Mouse (Mus musculus) heart, postnatal 0 days (tissue): ENCODE results near the gene Ltb4r1. TPM values are rescaled to one million over a fixed set of nuclear protein-coding genes. Genes with fewer than 3 reads are reported as not detected.

Experiments used
- ATAC-seq: fragments of 200-750 bp; cut with Nextera tagmentation; 2 replicates; pipeline ENCODE4 v1.8.0; 2017; ENCODE audit warnings: low read depth, moderate number of reproducible peaks, moderate library complexity; ENCODE audit not compliant: insufficient read depth
- DNase-seq: peaks from one replicate; pipeline ENCODE4 v3.0.0-alpha.2; 2016; ENCODE audit warnings: low spot score
- H3K27ac ChIP-seq: fragments of 300-500 bp; sonication (generic); 2 replicates; pipeline ENCODE4 v1.5.1; 2014; ENCODE audit warnings: low read depth, mild to moderate bottlenecking
- H3K27me3 ChIP-seq: fragments of 300-500 bp; sonication (generic); 2 replicates; pipeline ENCODE4 v1.6.1; 2014; ENCODE audit warnings: low read length, mixed read lengths; ENCODE audit not compliant: control insufficient read depth, insufficient read depth
- H3K36me3 ChIP-seq: fragments of 300-500 bp; sonication (generic); replicated peaks from 2 replicates; pipeline ENCODE4 v1.6.1; 2014; ENCODE audit warnings: low read length, mixed read lengths; ENCODE audit not compliant: control insufficient read depth, insufficient read depth
- H3K4me1 ChIP-seq: fragments of 300-500 bp; sonication (generic); 2 replicates; pipeline ENCODE4 v1.6.1; 2014; ENCODE audit warnings: antibody characterized with exemption; ENCODE audit not compliant: control insufficient read depth, insufficient read depth
- H3K4me2 ChIP-seq: fragments of 300-500 bp; sonication (generic); 2 replicates; pipeline ENCODE4 v1.6.1; 2014; ENCODE audit warnings: low read depth, mild to moderate bottlenecking, low read length, moderate library complexity
- H3K4me3 ChIP-seq: fragments of 300-500 bp; sonication (generic); 2 replicates; pipeline ENCODE4 v1.5.1; 2014; ENCODE audit warnings: low read depth, low read length
- H3K9ac ChIP-seq: fragments of 300-500 bp; sonication (generic); replicated peaks from 2 replicates; pipeline ENCODE4 v1.6.1; 2014; ENCODE audit warnings: low read depth, low read length, mixed read lengths
- H3K9me3 ChIP-seq: fragments of 300-500 bp; sonication (generic); replicated peaks from 2 replicates; pipeline ENCODE4 v1.6.1; 2016; ENCODE audit warnings: low read length; ENCODE audit not compliant: control insufficient read depth
- CTCF ChIP-seq: IDR thresholded peaks from 2 replicates; pipeline ENCODE4 v1.5.1; 2016; ENCODE audit warnings: antibody characterized with exemption, control low read depth, low read depth
- EP300 ChIP-seq: IDR thresholded peaks from 2 replicates; pipeline ENCODE4 v1.6.1; 2016; ENCODE audit warnings: antibody characterized with exemption, low read depth
- WGBS: fragments of 180-500 bp; shearing (Covaris S2); extraction: QIAGEN DNeasy Blood & Tissue Kit; methylation state at CpG from one replicate; pipeline ENCODE4 v1.1.7; 2014; 5-methylcytosine and 5-hydroxymethylcytosine counted together
- polyA plus RNA-seq: library from polyadenylated mRNA; unstranded; fragments of >200 nt; fragmentation: Nextera tagmentation; extraction: Ambion mirVana; gene quantifications from 2 replicates; pipeline ENCODE4 v1.2.1, GENCODE M21; 2015
- total RNA-seq: library from RNA; depleted of rRNA; stranded (reverse); fragments of >200 nt; gene quantifications from 2 replicates; pipeline ENCODE4 v1.2.3, GENCODE M21; 2014; ENCODE audit warnings: low replicate concordance

Gene Ltb4r1
- total and polyA plus RNA-seq, 2 experiments from 2014 or later = 0.40 TPM; not detected in 1

DNA sequence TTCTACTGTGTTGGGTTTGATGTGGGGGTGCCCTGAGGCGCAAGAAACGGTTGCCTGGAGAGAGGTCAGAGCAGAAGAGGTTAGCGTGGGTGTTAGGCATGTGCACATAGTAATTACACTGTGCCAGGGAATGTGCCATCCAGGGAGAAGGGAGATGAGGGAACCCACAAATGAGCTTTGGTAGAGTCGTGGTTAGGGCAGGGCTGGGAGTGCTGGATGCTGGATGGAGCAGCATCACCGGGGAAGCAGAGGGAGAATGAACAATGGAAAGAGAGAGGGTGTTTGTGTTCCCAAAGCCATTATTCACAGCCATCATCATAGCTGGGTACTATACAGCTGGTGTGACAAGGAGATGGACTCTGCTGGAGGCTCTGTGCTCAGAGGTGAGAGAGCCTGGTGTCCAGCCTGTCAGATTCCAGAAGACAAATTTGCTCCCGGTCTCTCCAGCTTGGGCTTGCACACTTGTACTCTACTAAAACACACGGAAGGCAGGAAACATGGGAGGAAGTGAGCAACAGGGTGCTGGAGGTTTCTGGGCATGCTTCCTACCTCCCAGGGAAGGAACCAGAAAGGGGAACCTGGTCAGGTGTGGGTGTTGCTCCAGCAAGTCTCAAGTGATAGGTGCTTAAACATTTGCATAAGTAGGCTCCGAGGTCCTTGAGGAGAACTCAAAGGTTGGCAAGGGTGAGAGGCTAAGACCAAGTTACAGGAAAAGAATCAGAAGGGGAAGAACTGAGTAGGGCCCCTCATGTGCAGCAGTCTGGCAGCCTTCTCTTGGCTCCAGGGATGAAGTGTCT lies 37.7 kb upstream of the Ltb4r1 start:
- DNase-seq (no peak), ATAC-seq (no peak)
- Histone ChIP-seq H3K9ac (no peak overlapping the region), H3K27ac (no peak overlapping the region), H3K4me1 (no peaks in the 10 kb centered on the region), H3K36me3 (no peaks in the 10 kb centered on the region), H3K4me2 (no peak overlapping the region), H3K9me3 (no peaks in the 10 kb centered on the region), H3K4me3 (no peak overlapping the region), H3K27me3 (no peaks in the 10 kb centered on the region)
- TF ChIP-seq EP300 (no peak), CTCF (no peak)
- 63% methylated on average over 8 of the region's 8 CpGs for WGBS

DNA sequence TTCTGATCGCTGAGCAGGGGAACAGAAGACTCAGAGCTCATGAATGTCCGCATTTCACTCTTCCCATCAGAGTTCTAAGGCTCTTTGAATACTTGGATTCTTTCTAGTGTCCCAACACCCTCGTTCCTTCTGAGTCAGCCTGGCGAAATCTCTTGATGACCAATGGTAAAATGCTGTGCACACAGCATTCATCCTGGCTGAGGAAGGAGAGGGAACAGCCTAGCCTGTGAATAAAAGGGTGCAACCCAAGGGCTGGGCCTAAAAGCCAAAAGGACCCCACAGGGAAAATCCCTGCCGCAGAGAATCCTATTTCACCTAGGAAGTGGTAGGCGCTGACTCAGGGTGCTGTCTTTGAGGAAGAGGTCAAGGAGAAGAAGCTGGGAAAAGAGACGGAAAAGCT lies 35.6 kb upstream of the Ltb4r1 start:
- no peaks in the 10 kb centered on the region for H3K27me3 ChIP-seq
- no peaks in the 10 kb centered on the region for H3K4me1 ChIP-seq
- no peak overlapping the region for H3K4me2 ChIP-seq
- ATAC-seq = no peak
- H3K9me3 ChIP-seq = no peaks in the 10 kb centered on the region
- H3K9ac ChIP-seq = no peak overlapping the region
- no peak overlapping the region for H3K4me3 ChIP-seq
- DNase-seq = no peak
- no peak overlapping the region for H3K27ac ChIP-seq
- no peaks in the 10 kb centered on the region for H3K36me3 ChIP-seq
- 69% methylated on average over 7 of the region's 7 CpGs for WGBS
- no peak for TF ChIP-seq EP300
- no peak for TF ChIP-seq CTCF

DNA sequence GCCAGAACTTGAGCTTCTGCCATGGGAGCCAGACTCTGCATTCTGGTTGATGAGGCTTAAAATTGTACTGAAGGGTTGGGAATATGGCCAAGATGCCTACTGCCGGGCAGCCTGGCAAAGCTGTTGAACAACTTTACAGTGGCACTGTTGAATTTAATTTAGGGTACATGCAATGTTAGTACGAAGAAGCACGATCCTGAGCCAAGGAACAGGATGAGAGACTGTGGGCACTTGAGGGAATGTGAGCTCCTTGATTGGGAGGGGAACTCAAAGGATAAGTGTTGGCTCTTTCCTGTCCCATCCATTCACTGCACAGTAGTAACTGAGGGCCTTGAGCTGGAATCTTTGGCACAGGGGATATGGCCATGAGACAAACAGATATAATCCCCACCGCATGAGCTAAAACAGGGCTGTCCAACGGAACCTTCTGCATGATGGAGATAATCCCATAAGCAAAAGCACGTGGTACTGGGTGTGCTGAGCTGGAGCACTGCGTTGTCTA lies 35.2 kb upstream of the Ltb4r1 start:
- DNase-seq (no peak), ATAC-seq (no peak)
- no peak overlapping the region for H3K4me3 ChIP-seq
- no peaks in the 10 kb centered on the region for H3K9me3 ChIP-seq
- H3K4me1 ChIP-seq = no peaks in the 10 kb centered on the region
- H3K27me3 ChIP-seq = no peaks in the 10 kb centered on the region
- no peak overlapping the region for H3K9ac ChIP-seq
- no peaks in the 10 kb centered on the region for H3K36me3 ChIP-seq
- H3K4me2 ChIP-seq = no peak overlapping the region
- no peak overlapping the region for H3K27ac ChIP-seq
- TF ChIP-seq CTCF (no peak), EP300 (no peak)
- 71% methylated on average over 7 of the region's 7 CpGs for WGBS

DNA sequence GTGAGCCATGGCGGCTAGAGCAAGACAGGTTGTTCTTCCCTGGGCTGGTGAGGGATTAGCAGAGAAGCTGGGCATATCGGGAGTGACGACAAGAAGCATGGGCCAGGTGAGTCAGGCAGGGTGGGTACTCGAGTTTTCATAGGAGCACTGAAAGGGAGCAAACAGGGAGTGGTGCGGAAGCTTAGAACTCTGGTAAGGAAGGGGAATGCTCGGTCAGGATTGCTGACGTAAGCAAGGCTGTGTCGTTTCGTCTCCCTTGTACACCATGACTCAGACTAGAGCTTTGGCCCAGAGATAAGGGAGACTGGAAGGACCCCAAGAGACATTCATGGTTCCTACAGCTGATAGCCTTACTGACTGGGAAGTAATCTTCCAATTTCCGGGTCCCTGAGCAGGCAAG lies 31.9 kb upstream of the Ltb4r1 start:
- H3K4me3 ChIP-seq = no peak overlapping the region
- H3K4me2 ChIP-seq = no peak overlapping the region
- no peak for ATAC-seq
- no peaks in the 10 kb centered on the region for H3K27me3 ChIP-seq
- H3K9ac ChIP-seq = no peak overlapping the region
- no peak for DNase-seq
- H3K9me3 ChIP-seq = no peaks in the 10 kb centered on the region
- no peaks in the 10 kb centered on the region for H3K4me1 ChIP-seq
- H3K36me3 ChIP-seq = peaks cover 11% of the 10 kb centered on the region
- WGBS = 57% methylated on average over 10 of the region's 10 CpGs
- TF ChIP-seq CTCF = no peak
- TF ChIP-seq EP300 = no peak
- H3K27ac ChIP-seq = no peak overlapping the region

DNA sequence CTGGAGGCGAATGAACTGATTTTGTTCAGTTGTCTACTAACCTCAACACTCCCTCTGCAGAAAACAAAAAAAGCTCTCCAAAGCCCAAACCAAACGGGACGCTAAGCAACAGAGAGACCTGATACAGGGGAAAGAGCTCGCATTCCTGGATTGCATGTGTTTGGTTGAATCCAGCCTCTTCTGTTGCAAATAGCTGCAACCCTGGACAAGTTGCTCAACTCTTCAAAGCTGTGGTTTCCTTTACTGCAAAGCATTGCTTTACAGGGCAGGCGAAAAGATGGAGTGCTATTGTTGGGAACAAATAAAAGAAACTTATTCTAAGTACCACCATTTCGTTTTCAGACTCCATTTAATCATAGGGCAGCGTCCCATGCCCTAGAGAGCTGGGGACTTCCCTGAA lies 30.9 kb upstream of the Ltb4r1 start:
- 68% methylated on average over 7 of the region's 7 CpGs for WGBS
- H3K4me3 ChIP-seq = no peak overlapping the region
- H3K36me3 ChIP-seq = peaks cover 20% of the 10 kb centered on the region
- DNase-seq (no peak), ATAC-seq (no peak)
- no peak overlapping the region for H3K9ac ChIP-seq
- no peaks in the 10 kb centered on the region for H3K4me1 ChIP-seq
- no peaks in the 10 kb centered on the region for H3K9me3 ChIP-seq
- H3K27me3 ChIP-seq = no peaks in the 10 kb centered on the region
- no peak overlapping the region for H3K4me2 ChIP-seq
- H3K27ac ChIP-seq = no peak overlapping the region
- TF ChIP-seq CTCF = no peak
- TF ChIP-seq EP300 = no peak

DNA sequence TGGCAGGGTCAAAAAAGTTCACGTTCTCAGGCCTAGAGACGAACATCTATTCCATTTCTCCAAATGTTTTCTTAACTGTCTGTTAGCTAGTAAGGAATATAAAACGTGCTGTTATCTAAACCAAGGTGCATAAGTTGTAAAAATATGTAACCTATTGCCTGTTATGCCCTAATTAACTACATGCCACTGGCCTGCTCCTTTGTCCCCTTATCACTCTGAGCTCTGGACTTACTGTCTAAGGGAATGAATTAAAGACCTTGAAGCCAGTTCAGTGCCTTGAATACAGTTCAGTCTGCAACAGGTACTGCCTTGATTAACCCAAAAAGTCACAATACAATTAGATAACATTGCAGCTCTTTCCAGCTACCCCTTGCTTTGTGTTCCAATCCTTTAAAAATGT lies 30.4 kb upstream of the Ltb4r1 start:
- H3K9ac ChIP-seq = no peak overlapping the region
- no peak for TF ChIP-seq CTCF
- no peak for TF ChIP-seq EP300
- no peak for DNase-seq
- H3K36me3 ChIP-seq = peaks cover 25% of the 10 kb centered on the region
- H3K4me2 ChIP-seq = no peak overlapping the region
- WGBS = 50% methylated on average over 3 of the region's 3 CpGs
- H3K4me3 ChIP-seq = no peak overlapping the region
- ATAC-seq = no peak
- no peaks in the 10 kb centered on the region for H3K27me3 ChIP-seq
- no peaks in the 10 kb centered on the region for H3K4me1 ChIP-seq
- H3K27ac ChIP-seq = no peak overlapping the region
- H3K9me3 ChIP-seq = no peaks in the 10 kb centered on the region
